Mouse (Mus musculus) gastrocnemius, postnatal 4 days (tissue): Measurements from ENCODE around the gene Optc. TPM values are rescaled to one million over a fixed set of nuclear protein-coding genes. Genes with fewer than 3 reads are reported as not detected.

Source experiments
- DNase-seq, 2 experiments: peaks; one replicate each; pipeline ENCODE4 v3.0.0; 2021 to 2022; ENCODE audit warnings: low spot score in 2 of 2, mixed read lengths in 2 of 2
- long read RNA-seq, 2 experiments: library from polyadenylated mRNA; stranded (forward); transcript quantifications; one replicate each; pipeline ENCODE4 v2.0.0; 2021
- total RNA-seq, 2 experiments: library from RNA; stranded (reverse); gene quantifications; 2 replicates each; pipeline ENCODE4 v1.2.3; 2021

Optc gene
- total RNA-seq: under 1 TPM; 0.22 to 0.49 TPM
- long read RNA-seq, experiment 1: 0 reads
- long read RNA-seq, experiment 2: 0 reads

DNA sequence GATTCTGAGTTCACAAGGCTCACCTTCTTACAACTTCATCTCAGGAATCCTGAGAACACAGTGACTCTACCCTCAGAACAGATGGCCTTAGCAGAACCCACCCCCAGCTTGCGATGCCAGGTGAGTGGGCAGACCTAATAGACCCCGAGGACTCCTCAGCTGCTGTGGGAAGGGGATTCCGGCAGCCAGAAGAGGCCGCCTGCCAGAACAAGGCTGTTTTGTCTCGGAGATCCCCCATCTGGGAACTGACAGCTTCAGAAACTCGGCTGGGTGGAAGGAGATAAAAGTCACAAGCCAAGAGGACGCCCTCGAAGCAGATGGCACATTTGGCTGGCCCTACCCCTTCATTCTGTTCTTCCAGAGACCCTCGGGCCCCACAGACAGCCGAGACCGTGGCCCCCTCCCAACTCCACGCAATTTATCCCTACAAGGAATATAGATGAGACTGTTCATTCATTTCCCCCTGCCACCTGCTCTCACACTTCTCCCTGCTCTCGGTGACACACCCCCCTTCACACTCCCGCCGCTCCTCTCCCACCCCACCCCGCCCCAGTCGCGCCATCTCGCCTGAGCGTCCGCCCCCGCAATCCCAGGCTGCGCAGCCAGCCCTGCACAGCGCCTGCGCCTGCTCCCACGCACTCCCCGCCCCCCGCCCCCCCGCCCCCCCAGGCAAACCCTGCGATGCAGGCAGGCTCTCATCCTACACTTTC is at the start of gene Optc:
TSS of gene Optc (minus strand) at position 51 of the 710 bp plus-strand sequence.
- peak in 1 of 2 experiments; percentile 51 for DNase-seq

DNA sequence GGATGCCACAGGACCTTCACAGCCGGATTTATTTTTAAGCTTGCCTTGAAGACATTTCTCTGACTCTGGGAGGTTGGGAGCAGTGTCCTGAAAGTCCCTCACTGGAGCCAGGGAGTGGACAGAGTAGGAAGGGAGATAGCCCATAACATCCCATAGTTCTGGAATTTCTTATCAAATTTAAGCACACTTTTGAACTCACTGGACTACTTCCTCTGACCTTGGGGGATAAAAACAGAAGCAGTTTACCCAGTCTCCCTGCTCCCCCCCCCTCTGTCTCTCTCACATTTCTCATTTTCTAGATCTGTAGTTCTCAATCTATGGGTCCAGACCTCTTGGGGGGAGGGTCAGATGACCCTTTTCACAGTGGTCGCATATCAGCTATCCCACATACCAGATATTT is 46.2 kb upstream of the Optc start:
- DNase-seq: no peak

DNA sequence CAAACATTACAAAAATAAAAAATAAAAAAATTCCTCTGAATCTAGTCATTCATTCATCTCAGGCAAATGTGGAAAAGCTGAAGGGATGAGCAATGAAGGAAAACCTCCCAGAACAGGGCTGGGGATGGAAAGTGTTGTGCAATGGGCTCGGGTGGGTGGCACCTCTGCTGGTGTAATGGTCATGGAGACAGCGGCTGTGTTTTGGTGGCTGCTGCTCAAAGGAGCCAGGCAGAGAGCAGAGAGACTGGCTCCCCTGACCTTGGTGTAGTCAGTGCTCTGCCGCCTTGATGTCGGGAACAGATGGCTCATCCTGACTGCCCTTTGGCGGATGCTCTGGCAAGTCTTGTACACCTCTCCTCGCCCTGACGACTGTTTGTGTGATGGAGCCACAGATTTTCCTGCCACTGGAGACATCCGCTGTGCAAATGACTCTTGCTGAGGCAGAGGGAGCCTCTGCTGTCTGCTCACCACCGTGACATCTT is 45.5 kb upstream of the Optc start:
- no peak for DNase-seq

DNA sequence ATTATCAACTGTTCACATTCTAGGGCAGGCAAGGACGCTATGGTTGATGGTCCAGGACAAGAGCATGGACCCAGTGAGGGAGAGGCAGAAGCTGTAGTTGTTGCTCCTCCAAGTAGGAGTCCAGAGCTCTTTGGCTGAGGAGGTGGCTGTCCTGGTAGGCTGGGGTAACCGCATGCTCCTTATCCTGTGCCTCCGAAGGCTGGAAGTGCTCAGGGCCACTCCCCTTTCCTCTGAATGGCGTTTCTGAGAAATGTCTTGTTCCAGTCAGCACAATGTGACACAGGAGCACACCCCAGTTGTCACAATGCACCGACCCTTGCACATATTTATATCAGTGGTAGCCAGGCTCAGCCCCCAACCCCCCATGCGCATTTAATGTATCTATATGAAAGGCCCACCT is 43.8 kb upstream of the Optc start:
- no peak for DNase-seq

DNA sequence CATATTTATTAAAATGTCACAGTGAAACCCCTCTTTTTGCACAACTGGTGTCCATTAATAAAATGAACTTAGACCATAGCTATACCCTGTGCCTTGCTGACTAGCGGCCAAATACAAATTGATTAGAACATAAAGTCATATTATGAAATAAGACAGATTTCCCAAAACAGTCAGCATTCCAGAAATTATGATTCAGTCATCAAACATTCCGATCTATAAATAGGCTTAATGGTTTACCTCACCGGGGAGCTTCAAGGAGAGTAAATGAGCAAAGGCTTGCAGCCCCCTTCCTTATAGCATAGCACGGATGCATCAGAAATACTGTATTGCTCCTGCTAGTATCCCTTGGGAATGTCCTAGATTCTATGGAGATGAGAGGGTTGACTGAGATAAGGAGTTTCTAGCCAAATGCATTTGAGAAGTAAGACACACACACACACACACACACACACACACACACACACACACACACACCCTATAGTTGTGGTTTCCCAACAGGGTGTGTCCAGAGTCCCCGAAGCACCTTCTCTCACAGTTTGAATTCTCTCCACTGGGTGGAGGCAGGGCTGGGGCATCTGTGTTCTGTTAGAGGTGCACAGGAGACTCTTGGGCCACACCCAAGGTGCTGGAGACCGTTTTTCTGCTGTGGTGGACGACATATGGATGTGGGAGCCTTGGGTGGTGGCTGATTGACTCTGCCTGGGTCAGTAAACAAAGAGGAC is 42.4 kb upstream of the Optc start:
- no peak for DNase-seq

DNA sequence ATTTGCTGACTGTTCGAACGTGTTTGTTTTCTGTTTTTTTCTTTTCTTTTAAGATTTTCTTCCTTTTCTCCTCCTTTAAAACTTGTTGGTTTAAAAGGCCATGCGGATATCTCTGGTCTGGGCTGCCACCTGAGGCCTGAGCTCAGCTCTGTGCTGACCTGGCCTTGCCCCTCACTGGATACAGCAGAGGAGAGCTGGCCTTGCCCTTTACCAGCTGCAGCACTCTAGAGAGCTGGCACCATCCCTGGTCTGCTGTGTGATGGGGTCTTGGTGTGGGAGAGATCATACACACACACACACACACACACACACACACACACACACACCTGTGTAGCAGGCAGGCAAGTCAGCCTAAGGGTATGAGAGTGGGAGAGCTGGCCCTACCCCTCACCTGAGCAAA is 37.3 kb upstream of the Optc start:
- no peak for DNase-seq

DNA sequence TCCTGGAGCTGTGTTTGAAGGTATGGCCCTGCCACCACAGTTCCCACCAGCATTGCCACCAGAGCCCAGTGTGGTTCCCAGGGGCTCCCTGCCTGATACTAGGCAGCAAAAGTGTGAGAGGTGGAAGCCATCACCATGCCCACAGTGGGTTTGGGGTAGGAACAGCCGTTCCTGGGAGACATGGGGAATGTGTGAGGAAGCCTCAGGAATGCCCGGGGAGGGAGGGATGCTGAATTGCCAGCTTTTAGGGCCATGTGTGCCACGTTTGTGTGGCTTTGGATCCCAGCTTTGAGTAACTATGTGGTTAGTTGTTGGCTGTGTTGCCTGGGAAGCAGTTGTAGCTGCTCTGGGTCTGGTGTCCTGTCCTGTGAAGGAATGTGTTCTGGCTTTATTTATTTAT is 34.1 kb upstream of the Optc start:
- no peak for DNase-seq

DNA sequence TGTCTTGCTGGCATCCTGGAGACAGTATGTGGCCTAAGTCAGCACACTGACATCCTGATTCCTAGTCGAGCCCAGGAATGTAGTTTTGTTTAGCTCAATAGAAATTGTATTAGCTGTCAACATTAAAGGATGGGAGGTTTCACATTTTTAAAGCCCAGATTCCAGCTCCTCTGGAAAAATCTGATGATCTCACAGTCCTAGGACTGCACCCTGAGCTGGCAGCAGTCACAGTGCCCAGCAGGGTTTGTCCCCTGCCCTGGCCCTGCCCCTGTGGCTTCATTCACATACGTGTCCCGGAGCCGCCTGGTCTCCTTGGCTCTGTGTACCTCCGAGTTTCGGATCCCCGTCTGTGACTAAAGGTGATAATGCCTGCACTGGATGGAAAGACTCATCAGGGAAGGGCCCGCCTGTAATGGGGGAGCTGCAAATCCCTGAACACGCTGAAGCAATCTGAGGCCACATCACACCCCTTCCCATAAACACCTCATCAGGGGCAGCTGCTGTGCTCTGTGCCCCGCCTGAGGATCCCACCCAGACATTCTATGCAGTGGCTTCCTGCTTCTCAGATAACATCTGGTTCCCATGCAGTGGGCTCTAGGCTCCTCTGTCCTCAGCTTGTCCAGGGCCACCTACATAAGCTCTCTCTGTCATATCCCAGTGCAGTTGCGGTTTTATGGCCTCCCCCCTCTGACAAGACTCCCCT is 33.5 kb upstream of the Optc start:
- DNase-seq: peak in 1 of 2 experiments; percentile 18

DNA sequence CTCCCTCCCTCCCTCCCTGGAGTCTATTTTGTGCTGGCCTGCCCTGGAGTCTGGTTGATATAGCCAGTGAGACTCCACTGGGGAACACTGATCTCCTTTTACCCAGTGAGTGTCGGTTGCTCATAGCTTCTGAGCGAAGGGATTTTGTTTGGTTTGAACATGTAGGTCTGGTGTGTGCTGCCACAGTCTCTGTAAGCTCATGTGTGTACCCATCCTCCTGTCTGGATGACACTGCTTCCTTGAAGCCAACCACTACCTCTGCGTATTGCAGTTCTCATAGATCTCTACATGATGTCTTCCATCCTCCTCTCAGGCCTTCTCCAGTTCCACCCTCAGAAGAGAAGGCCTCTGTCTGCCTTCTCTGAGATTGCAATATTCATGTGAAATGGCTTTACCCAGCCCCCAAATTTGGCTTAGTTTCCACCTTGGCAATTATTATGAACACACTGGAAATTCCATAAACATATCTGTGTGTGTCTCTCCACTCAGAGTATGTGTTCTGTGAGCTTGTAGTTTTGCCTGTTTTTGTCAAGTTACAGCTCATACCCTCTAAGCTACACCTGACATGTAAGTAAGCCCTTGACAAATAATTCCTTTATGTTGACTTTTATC is 32.8 kb upstream of the Optc start:
- no peak for DNase-seq

DNA sequence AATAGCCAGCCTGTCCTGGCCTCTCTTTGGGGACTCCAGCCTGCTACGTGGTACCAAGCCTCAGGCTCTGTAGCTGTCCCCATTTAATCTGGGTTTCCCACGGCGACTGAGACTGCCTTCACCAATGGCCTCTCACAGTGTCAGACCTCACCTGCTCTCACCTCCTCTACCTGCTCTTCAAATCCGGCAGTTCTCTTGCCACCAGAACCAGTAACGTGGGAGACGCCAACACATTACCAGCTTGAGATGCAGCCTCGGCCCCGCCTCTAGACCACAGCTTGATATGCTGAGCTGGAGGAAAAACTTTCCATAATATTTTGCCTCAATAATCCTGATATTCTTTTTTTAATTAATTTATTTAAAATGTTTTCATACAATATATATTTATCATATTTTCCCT is 31.9 kb upstream of the Optc start:
- DNase-seq: no peak

DNA sequence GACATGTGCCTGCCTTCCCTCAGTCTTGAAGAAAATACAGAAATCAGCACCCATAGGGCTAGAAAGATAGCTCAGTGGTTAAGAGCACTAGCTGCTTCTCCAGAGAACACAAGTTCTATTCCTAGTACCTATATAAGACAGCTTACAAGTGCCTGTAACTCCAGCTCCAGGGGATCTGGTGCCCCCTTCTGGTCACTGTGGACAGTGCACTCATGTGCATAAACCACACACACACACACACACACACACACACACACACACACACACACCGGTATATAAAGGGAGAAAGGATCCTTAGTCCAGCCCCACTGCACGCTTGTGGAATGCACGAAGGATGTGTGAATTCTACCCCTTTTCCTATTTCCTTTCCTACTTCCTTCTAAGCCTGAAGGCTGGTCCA is 28.4 kb upstream of the Optc start:
- no peak for DNase-seq

DNA sequence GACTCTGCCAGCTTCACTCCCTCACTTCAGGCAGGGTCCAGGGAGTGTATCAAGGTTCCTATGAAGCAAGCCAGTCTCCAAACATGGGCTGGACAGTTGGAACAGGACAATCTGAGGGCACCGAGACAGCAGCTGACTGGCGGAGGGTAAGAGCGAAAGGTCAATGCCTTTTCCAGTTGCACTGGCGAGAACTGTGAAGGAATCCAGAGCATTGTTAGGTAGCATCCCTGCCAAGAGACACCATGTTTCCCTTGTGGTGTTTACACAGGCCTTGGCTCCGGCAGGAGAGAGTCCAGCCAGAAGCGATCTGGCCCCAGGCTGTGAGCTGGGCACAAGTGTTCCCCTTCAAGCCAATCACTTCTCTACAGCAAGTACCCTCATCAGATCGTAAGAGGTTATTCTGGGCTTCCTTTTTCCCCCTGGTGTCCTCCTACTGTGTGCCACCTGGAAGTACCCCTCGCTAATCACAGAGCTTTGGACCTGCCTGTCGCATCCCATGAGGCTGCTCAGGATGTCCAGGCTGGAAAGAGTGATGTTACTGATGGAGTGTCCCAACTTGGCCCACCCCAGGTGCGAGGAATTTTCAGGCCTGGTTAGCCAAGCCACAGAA is 26.7 kb upstream of the Optc start:
- peak in 1 of 2 experiments; percentile 29 for DNase-seq

DNA sequence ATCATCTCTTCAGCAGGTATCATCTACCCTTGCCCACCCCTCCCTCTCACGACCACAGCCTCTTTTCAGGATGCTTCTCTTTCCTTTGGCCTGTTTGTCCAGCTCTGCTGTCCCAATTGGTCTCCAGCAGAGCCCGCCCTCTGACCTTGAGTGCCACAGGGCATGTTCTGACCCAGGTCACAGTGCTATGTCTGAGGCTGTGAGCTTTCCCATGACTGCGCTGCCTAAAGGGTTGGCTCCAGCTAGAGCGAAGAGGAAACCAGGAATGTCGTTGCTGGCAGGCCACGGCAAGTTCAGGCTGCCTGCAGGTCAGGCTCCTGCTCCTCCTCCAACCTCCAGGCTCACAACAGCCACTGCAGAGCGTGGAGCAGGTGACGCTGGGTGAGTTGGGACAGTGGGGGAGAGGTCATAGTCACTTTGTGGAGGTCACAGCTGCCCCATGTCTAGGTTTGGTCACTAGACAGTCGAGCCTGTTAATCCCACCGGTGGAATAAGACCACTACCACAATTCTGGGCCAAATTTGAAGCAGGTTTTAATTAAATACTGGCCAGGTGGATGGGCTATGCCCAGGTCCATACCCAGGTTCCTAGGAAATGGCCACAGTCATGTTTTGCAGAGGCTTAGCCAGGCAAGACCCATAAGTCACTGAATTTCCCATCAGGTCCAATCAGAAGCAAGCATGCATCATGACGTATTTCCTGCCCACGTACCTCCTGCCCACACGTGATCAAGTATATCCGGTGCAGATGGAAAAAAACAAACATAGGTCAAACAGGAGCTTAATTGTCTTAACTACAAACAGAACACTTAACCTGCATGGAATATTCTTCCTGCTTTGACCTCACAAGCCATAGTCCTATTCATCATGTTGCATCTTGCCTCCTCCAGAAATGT is 25.7 kb upstream of the Optc start:
- DNase-seq: no peak

DNA sequence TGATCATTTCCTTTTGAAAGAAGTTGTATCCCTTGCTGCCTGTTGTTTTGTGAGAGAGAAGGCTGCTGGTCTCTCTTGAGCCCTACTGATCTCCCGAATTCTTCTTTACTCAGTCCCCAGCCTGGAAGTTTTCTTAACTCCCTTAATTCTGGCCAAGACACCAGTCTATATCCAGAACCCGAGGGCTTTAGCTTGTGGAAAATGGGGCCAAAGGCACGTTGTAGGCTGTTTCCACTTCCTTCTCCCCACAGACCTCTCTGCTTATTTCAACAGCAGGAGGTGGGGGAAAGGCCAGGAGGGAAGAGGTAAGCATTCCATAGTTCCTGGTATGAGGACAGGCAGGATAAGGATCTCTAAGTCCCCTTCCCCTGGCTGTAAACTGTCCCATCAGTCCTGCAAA is 22.2 kb upstream of the Optc start:
- no peak for DNase-seq

DNA sequence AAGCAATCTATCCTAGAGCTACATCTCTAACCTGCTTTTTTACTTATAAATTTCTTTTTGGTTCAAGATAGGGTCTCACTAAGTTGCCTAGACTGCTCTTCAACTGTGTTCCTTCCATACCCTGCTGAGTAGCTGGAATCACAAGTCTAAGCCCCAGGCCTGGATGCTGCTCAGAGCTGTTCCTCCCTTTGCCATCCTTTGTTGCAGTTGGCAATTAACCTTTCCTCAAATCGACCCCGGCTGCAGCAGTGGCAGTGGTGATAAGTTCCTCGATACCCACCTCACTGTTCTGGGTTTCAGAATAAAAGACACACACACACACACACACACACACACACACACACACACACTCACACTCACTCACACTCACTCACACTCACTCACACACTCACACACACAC is 17.4 kb upstream of the Optc start:
- no peak for DNase-seq

DNA sequence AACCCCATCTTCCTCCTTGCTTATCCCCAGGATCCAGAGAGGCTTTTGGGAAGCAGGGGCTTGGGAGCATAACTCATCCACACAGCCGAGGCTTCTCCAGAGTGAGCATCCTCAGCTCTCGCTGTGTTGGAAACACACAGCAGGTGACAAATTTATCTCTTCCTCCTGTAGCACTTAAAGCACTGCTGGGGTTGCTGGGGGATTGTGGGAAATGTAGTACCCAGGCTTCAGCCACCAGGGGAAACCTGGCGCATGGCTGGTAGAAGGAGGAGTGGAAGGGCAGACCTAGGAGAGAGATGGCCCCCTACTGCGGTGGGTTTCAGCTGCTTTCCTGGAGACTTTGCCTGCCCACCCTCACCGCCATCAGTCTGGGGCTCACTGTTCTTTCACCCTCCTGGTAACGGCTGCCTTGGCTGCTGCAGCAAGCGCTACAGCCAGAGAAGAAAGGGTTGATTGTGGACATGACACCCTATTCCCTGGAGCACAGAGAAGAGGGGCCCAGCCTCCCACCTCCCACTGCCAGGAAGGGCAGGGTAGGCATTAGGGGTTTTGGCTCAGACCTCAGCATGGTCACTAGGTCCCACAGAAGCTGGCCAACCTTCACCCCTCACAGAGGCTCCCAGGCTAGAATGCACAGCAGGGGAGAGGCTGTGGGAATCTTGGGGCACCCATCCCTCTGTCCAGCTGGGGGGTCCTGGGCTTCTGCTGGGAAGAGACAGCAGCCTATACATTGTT is 16.5 kb upstream of the Optc start:
- no peak for DNase-seq

DNA sequence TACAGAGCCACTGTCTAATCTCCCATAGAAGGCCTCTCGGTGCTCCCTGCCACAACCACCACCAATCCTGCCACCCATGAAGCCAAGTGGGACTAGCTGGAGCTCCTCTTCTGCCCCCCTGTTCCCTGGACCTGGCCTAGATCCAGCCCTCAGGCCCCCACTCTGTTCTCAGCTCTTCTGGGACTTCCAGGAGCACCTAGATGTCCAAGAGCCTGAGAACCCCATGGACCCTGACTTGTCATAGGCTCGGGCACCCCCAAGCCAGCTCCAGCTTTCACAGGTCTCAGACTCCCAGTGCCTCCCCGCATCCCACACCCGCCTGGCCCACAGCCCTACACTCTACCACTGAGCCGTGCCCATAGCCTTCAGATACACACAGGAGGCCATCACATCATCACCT is 15.3 kb upstream of the Optc start:
- DNase-seq: no peak

DNA sequence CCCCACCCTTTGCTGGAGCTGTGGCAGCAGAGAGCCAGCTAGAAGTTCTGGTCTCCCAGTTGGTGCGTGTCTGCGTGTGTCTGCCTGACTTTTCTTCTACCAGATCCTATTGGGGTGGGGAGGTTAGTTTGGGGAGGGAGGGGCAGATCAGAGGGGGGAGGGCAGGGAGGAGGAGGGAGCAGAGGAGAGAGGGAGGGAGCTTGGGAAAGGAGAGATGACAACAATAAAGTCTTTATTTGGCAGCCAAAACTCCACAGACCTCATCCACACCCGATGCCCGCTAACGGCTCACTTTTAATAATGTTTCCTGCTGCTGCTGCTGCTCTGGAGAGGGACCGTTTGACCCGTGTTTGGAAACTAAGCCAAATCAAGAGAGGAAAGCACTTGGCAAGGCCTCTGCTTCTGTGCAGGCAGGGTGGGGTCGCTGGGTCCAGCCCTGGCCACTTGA is 13.5 kb upstream of the Optc start, which contains the start of gene Prelp:
TSS of gene Prelp (minus strand) at position 111 of the 448 bp plus-strand sequence.
- DNase-seq: peak in 1 of 2 experiments; percentile 51

DNA sequence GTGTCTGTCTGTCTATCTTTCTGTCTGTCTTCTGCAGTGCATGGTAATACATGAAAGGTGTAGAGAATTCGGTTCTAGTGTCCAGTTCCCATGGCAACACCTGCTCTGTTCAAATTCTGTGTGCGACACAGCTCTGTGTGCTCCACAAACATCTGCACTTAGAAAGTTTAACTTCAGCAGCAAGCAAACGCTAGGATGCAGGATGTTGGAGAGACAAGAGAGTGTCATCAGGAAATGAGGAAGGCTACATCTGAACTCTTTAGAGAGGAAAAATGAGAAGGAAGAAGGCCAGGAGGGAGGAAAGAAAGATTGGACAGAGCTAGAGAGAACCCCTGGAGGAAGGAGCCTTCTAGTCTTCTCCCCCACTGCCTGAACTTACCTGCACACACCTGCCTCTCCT is 13.1 kb upstream of the Optc start:
- no peak for DNase-seq
